In genomic region chr9:21786906-21787305, GRCm38 (mm10) we compare ENCODE assay signal across 8 mouse cellular contexts. TPM values are rescaled to one million over a fixed set of nuclear protein-coding genes. Genes with fewer than 3 reads are reported as not detected.
DNase-seq lines count a peak whose midpoint lies in the region; ATAC-seq and TF ChIP-seq lines count a peak whose summit lies in the region.

No protein-coding gene starts in this region.

- H3K9me3 ChIP-seq in ES-E14 (ENCODE audit: control insufficient read depth, insufficient read depth, low read depth, low read length), result no peaks in the 10 kb centered on the region
- H3K9me3 ChIP-seq in liver, embryonic 12.5 days (replicated peaks), result no peaks in the 10 kb centered on the region
- H3K9me3 ChIP-seq in neural tube, embryonic 14.5 days (ENCODE audit: control insufficient read depth, low read length), result no peaks in the 10 kb centered on the region

- TF ChIP-seq POLR2A in kidney, adult 2 months (IDR thresholded peaks at IDR 0.05; ENCODE audit: low read depth, low read length), result no peak

- H3K27me3 ChIP-seq in kidney, adult 2 months (replicated peaks; ENCODE audit: control insufficient read depth, insufficient read depth, low read length), result no peaks in the 10 kb centered on the region
- H3K27me3 ChIP-seq in liver, embryonic 12.5 days (replicated peaks), result no peaks in the 10 kb centered on the region
- H3K27me3 ChIP-seq in neural tube, embryonic 14.5 days (ENCODE audit: control insufficient read depth, insufficient read depth, low read length), result no peaks in the 10 kb centered on the region

- peaks cover 32% of the 10 kb centered on the region for H3K36me3 ChIP-seq in ES-E14 (ENCODE audit: control insufficient read depth, insufficient read depth, low read length, poor library complexity, severe bottlenecking)
- no peaks in the 10 kb centered on the region for H3K36me3 ChIP-seq in kidney, adult 2 months (ENCODE audit: control insufficient read depth, insufficient read depth, low read length)
- peaks cover 46% of the 10 kb centered on the region for H3K36me3 ChIP-seq in liver, embryonic 12.5 days
- H3K36me3 ChIP-seq in neural tube, embryonic 14.5 days (ENCODE audit: control insufficient read depth, insufficient read depth, low read length), result no peaks in the 10 kb centered on the region

- peak; percentile 53 for DNase-seq in A20 (ENCODE audit: low read depth, low spot score)
- peak; percentile 87 for DNase-seq in ES-E14 (ENCODE audit: low read depth, low spot score)
- DNase-seq in cerebellum, postnatal 10 days, result peak; percentile 80 to 81
- DNase-seq in gastrocnemius, adult 18-20 months (ENCODE audit: low spot score), result peak; percentile 69
- DNase-seq in kidney, adult 2 months, result peak; percentile 72
- peak; percentile 85 for DNase-seq in yolk sac, embryonic 10.5 days (ENCODE audit: low spot score)

- no peak overlapping the region for H3K4me2 ChIP-seq in liver, embryonic 12.5 days
- H3K4me2 ChIP-seq in neural tube, embryonic 14.5 days (ENCODE audit: low read depth, low read length), result no peak overlapping the region

- peak; percentile 84 for TF ChIP-seq CTCF in kidney, adult 2 months (conservative IDR thresholded peaks at IDR 0.05; ENCODE audit: insufficient read depth, insufficient read length, low read depth, low read length)

- peak overlapping the region; percentile 83 for H3K27ac ChIP-seq in ES-E14 (ENCODE audit: insufficient read depth, low read depth, low read length, poor library complexity, severe bottlenecking)
- H3K27ac ChIP-seq in kidney, adult 2 months (ENCODE audit: insufficient read depth, low read depth, low read length), result no peak overlapping the region
- no peak overlapping the region for H3K27ac ChIP-seq in liver, embryonic 12.5 days
- H3K27ac ChIP-seq in neural tube, embryonic 14.5 days (ENCODE audit: low read depth, low read length), result no peak overlapping the region

- 11% methylated on average over 6 of the region's 6 CpGs for WGBS in kidney, adult 2 months
- WGBS in liver, embryonic 12.5 days (ENCODE audit: insufficient replicate concordance), result 21% methylated on average over 6 of the region's 6 CpGs
- 8% methylated on average over 6 of the region's 6 CpGs for WGBS in neural tube, embryonic 14.5 days

- H3K4me3 ChIP-seq in ES-E14 (ENCODE audit: insufficient read depth in 1 of 2, low read depth in 1 of 2, low read length in 2 of 2, poor library complexity in 1 of 2, severe bottlenecking in 1 of 2), result 0 out of 4 replicates have a peak overlapping the region, but pooled peaks of 1 of the 2 experiments have one; percentile 3
- H3K4me3 ChIP-seq in kidney, adult 2 months (ENCODE audit: insufficient read depth, low read depth, low read length), result no peak overlapping the region
- no peak overlapping the region for H3K4me3 ChIP-seq in liver, embryonic 12.5 days
- no peak overlapping the region for H3K4me3 ChIP-seq in neural tube, embryonic 14.5 days (ENCODE audit: low read depth, low read length)

- 0 out of 2 replicates have a peak, but pooled peaks have one; percentile 24 for ATAC-seq in liver, embryonic 12.5 days
- peak; percentile 65; the same call in 1 of the 2 replicates for ATAC-seq in neural tube, embryonic 14.5 days (ENCODE audit: low read depth)

- peaks cover 6 to 10% of the 10 kb centered on the region in 2 experiments for H3K4me1 ChIP-seq in ES-E14 (ENCODE audit: control insufficient read depth in 2 of 2, insufficient read depth in 2 of 2, low read length in 2 of 2, poor library complexity in 1 of 2)
- H3K4me1 ChIP-seq in kidney, adult 2 months (ENCODE audit: control insufficient read depth, insufficient read depth, low read length), result peaks cover 5% of the 10 kb centered on the region
- peaks cover 9% of the 10 kb centered on the region; the same call in 1 of the 2 replicates for H3K4me1 ChIP-seq in liver, embryonic 12.5 days
- no peaks in the 10 kb centered on the region; the same call in 1 of the 2 replicates for H3K4me1 ChIP-seq in neural tube, embryonic 14.5 days (ENCODE audit: control insufficient read depth, insufficient read depth, low read length)

- in situ Hi-C loops in ES-E14 (cut with MboI; ENCODE audit: low sequenced_read_pairs in 2 of 2, unreplicated experiment in 2 of 2), result loop anchor here in 1 of 2 experiments (10.0 kb wide), 1 partner anchor 438 kb away; the partner anchor contains the start of gene Zfp809

- peak overlapping the region; percentile 38; the same call in 1 of the 2 replicates for H3K9ac ChIP-seq in ES-E14 (ENCODE audit: insufficient read depth, low read depth, low read length, poor library complexity, severe bottlenecking)
- H3K9ac ChIP-seq in liver, embryonic 12.5 days, result no peak overlapping the region
- 0 out of 2 replicates have a peak overlapping the region, but pooled peaks have one; percentile 7 for H3K9ac ChIP-seq in neural tube, embryonic 14.5 days (replicated peaks; ENCODE audit: low read depth, low read length)

TF ChIP-seq in ES-E14, 5 proteins besides CTCF, POLR2A, EP300 and RAD21:
- TF ChIP-seq MAFK (IDR thresholded peaks at IDR 0.05; ENCODE audit: insufficient read depth, low read depth, low read length) (no peak), CHD2 (IDR thresholded peaks at IDR 0.05; ENCODE audit: low read depth, low read length) (no peak), ZNF384 (IDR thresholded peaks at IDR 0.05; ENCODE audit: low read depth, low read length) (peak; percentile 28; the same call in 1 of the 2 replicates)

RNA-seq across cellular contexts. Expression of gene Kank2, which starts 11.6 kb away (rescaled TPM):
- 32.6 and 51.6 TPM in 2 replicates for total RNA-seq in ES-E14 (2012; rRNA removed)
- 10 to 100 TPM; 12.6 to 14.3 TPM for total RNA-seq in gastrocnemius, adult 18-20 months (2021)
- polyA plus RNA-seq in kidney, adult 2 months (2012; rRNA removed), result 21.8 and 23.6 TPM in 2 replicates
- 5.0 and 5.5 TPM in 2 replicates for polyA plus RNA-seq in liver, embryonic 12.5 days (2016; fragmentation: Nextera tagmentation; extraction: Ambion mirVana)
- 1.3 and 2.4 TPM in 2 replicates for polyA plus RNA-seq in neural tube, embryonic 14.5 days (2014; fragmentation: Nextera tagmentation; extraction: Ambion mirVana)

RNA-seq across cellular contexts. Expression of gene Spc24, which starts 26.8 kb away (rescaled TPM):
- total RNA-seq in ES-E14 (2012; rRNA removed), result 127 and 169 TPM in 2 replicates
- 1 to 10 TPM; 1.9 TPM for total RNA-seq in gastrocnemius, adult 18-20 months (2021)
- polyA plus RNA-seq in kidney, adult 2 months (2012; rRNA removed), result 3.4 and 6.0 TPM in 2 replicates
- polyA plus RNA-seq in liver, embryonic 12.5 days (2016; fragmentation: Nextera tagmentation; extraction: Ambion mirVana), result 112 and 114 TPM in 2 replicates
- 11.2 and 12.5 TPM in 2 replicates for polyA plus RNA-seq in neural tube, embryonic 14.5 days (2014; fragmentation: Nextera tagmentation; extraction: Ambion mirVana)

RNA-seq across cellular contexts. Expression of gene Angptl8, which starts 48.4 kb away (rescaled TPM):
- total RNA-seq in ES-E14 (2012; rRNA removed), result 0.48 TPM in 1 of 2 replicates, not detected in the other
- under 1 TPM in 1 of 2 experiments, not detected in 1; 0.26 TPM for total RNA-seq in gastrocnemius, adult 18-20 months (2021)
- polyA plus RNA-seq in kidney, adult 2 months (2012; rRNA removed), result 11.9 and 19.5 TPM in 2 replicates
- polyA plus RNA-seq in liver, embryonic 12.5 days (2016; fragmentation: Nextera tagmentation; extraction: Ambion mirVana), result 13.4 and 14.1 TPM in 2 replicates
- polyA plus RNA-seq in neural tube, embryonic 14.5 days (2014; fragmentation: Nextera tagmentation; extraction: Ambion mirVana), result 0.24 and 0.53 TPM in 2 replicates
